Mouse (Mus musculus): ENCODE data around the gene Treh.
A peak's percentile ranks its signal among the peaks of the same experiment; 100 is the strongest.

The Treh gene

DNA sequence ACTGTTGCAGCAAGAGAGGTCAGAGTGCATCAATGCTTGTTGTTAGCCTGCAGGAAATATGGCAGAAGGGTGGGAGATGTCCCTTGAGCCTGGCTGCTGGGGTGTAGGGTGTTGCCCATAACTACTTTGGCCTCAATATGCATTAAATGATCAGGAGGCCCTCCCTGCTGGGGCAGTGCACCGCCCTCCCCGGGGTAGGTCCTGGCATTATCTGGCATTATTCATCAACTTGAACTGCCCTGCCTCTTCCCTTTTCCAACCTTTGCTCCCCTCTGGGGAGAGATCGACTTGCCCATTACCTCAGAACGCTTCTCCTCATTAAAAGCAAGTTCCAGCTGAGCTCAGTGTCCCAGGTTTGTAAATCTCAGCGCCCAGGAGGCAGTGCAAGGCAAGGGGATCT is 6.5 kb downstream of the Treh start:
- no peak for DNase-seq

DNA sequence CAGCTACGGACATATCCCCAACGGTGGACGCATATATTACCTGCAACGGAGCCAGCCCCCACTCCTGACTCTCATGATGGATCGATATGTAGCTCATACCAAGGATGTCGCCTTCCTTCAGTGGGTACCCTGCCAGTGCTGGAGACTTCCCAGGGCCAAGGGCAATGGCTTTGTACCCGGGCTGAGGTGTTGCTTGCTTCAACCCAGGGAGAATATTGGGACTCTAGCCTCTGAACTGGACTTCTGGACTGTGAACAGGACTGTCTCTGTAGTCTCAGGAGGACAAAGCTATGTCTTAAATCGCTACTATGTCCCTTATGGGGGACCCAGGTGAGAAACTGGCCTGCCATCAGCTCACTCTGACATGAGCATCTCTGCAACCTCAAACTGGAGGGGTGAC is 10.0 kb downstream of the Treh start:
- no peak for DNase-seq

DNA sequence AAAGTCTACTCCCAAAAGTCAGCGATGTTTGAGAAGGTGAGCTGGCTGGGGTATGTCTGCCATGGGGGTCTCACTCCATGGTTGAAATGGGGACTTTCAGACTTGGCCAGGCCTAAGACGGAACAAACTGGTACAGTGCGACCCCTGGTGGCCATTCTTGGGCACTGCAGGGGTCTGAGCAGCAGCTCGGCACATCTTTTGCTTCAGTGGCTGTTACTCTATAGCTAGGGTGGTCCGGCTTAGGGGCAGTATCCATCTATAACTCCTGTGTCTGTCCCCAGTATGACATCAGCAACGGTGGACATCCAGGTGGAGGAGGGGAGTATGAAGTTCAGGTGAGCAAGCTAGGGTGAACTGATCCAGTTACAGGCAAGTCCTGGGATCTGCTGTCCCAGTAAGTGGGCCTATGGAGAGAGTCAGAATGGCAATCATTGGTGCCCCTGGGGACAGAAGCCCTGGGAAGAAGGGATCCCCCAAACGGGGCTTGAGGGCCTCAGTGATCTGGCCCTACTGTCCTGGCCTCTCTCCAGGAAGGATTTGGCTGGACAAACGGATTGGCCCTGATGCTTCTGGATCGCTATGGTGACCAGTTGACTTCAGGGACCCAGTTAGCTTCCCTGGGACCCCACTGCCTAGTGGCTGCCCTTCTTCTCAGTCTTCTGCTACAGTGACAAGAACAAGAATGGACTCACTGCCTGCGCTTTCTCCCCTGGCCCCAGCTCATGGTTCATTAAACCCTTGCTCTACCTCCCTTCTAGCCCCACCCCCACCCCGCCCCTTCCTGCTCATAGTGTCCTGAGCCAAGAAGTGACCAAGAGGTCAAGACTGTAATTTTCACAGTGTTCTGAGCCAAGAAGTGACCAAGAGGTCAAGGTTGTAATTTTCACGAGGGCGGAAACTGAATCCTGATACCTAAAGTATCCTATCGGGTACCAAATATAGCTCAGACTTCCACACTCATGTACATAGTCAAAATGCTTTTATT is 12.6 kb downstream of the Treh start:
- DNase-seq = peak; percentile 75 to 78

DNA sequence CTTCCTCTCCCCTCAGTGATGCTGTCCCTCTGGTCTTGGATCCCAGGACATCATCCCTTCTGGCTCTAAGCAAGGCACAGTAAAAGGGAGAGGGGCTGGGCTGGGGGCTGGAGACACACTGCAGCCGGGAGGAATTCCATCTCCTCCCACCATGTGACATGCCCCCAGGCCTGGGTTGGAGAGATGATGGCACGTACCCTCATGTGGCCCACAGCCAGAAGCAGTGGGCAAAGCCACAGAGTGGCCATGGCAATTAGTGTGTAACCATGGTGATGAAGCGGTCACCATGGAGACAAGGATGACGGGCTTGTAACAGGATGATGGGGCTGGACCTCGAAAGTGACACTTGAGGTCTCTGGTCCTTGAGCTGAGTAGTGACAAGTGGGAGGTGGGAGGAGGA is 13.6 kb downstream of the Treh start:
- DNase-seq = no peak

DNA sequence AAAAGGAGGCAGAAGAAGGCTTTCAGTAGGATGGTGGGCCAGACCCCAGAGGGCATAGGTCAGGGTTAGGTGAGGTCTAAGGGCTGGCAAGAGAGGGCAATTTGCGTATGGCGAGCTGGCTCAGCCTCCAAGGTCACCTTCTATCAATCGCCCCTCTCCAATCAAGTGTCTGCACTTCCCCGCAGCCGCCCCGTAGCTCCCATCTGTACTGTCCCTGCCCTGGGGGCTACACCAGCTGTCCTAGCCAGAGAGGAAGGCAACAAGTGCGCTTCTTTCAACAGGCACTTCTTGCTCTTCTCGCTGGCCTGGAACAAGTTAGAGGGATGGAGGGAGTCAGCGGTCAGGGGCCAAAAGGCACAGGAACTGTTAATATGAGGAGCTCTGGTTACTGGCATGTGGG is 15.0 kb downstream of the Treh start:
- DNase-seq = no peak

DNA sequence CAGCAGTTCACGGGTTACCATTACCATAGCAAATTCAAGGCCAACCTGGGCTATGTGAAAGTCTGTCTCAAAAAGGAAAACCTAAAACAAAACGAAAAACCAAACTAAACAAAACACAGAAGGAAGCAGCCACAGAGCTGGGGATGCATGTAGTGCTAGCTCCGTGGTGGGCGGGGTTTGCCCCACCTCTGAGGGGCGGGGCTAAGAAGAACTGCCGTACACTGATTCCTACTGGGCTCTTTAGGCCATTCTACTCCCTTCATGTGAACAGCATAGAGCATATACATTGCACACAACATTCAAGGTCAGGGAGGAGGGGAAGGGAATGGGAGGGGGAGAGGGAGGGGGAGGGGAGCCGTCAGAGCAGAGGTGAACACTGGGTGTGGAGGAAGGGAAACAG is 17.6 kb downstream of the Treh start:
- no peak for DNase-seq

DNA sequence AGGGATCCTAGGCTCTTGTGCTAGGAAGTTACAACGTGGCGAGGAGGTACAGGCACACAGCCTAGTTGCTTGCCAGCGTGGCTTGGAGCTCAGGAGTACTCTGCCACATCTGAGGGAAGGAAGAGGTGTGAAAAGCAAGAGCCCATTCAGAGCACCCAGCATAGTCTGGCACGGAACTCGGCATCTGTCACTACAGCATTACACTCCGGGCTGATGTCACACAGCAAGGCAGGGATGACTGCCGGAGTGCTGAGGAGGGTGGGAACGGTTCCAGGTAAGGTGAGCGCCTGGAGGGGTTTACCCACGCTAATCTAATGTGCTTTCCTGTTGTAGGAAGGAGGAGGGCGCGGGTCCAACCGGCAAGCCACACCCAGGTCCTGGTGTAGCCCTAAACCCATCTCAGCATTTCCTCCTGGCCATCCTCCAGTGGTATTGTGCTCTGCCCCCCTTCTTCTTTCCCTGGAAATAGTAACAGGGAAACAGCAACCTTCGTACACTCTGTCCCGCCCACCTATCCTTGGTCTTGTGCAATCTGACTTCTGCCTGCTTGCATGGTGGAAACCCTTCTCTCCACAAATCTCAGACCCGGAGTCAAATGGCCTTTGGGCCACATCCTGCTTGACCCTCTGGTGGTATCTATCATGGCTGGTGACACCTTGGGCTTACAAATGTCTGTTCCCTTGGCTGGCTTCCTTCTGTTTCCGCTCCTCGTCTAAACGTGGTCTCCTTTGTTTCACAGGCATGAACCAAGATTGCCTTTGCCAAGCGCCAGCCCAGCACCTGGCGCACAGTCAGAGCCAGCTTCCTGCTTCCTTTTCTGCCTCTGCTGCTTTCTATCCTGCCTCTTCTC is 18.9 kb downstream of the Treh start:
- DNase-seq = peak; percentile 81 to 82

DNA sequence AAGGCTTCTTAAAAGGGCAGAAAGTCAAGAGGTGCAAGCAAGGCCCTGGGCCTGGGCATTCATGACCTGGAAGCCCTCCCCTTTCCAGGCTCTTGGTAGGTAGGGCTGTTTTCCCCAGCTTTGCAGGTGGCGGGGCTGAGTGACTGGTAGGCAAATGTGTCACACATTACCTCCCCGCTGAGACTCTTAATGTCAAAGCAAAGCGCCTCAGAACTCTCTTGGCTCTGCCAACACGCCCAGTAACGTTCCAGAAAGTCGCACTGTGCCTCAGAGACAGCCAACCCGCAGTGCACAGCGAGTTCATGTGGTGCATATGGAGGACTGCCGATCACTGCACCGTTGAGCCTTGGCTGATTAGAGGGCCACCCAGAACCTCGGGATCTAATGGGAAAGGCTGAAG is 20.0 kb downstream of the Treh start:
- DNase-seq = peak; percentile 53 to 62

DNA sequence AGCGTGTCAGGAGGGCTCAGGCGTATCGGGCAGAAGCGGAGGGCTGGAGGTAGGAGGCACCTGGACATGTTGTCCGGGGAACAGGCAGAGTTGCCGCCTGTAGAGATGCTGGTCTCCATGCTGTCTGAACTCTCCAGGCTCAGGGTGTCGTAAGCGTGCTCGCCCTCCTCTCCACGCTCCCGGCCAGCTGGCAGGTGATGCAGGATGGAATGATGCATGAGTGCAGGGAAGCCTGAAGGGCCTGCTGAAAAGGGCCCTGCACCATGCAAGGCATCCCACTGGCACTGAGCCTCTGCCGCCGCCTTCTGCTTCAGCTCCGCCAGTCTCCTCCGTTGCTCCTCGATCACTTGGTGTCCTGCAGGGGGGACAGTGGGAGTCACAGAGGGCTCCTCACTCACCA is 24.8 kb downstream of the Treh start:
- peak; percentile 44 to 50 for DNase-seq

DNA sequence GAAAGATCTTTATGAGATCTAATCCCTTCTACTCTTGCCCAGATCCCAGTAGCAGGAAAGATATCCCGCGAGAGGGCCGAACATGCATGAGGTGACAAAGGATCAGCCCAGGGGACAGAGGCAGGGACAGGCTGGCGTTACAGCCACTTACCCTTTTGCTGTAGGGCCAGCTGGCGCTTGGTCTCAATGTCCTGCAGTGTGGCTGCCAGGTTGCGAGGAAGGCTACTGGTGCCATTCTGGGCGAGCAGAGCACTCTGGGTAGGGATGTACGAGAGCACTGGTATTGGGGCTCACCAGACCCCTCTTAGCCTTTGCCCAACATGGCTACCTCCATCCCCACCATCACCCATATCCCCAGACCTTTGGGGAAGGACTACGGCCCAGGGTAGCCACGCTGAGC is 26.2 kb downstream of the Treh start:
- peak in 1 of 2 experiments; percentile 36 for DNase-seq

DNA sequence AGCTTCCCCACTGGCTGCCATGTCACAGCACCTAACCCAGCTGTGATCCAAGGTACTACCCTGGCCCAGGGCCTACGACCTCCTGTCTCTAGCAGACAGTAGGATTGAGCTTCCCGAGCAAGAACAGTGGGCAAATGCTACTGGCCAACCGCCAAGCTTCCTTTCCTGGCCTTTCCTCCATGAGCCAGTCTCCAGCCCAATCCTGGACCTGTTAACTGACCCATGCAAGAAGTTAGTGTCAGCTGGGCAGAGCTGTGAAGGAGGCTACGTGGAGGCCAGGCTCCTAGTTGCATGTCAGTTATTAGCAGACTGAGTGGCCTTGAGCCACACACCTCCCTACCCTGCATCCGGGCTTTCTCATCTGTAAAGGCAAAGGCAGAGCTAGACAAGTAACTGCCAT is 26.7 kb downstream of the Treh start:
- no peak for DNase-seq

DNA sequence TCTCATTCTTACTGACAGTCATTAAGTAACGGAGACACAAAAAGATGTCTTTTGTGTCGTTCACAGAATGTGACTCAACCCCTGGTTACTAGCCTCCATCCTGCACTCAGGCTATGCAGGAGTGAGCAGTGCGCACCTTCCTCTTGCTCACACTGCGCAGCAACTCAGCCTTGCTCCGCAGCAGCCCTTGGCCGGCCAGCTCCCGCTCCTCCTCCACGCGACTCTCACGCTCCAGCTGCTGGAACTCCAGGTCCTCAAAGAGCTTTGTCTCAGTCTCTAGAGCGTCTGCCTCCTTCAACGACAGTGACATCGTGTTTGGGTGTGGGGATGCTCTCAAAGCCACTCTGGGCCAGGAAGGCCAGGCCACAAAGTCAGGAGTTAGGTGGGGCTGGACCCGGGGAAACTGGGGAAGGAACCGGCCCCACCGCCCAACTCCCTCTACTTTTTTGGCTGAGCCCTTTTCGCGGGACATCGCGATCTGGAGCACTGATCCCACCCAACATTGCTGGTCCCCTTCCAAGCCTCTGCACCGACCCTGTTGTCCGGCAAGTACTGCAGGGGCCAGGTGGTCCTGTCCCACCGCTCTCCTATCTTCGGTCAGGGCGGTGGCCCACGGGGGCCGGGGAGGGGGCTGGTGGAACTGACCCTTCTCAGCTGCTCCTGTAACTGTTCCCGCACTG is 34.9 kb downstream of the Treh start:
- DNase-seq = no peak

DNA sequence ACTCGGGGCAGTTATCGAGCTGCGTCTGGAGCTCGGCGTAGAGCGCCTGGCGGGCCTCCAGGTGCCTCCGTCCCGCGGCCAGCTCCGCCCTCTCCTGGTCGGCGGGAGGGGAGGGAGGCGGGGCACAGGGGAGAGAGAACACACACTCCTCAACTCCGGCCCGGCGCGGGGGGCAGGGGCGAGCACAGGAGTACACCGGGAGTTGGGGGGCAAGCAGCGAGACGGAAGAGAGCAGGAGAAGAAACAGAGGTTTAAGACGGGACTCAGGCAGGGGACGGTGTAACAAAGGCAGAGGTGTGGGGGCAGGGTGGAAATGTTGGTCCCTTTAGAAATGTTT is 35.4 kb downstream of the Treh start:
- DNase-seq = peak; percentile 41 to 64

DNA sequence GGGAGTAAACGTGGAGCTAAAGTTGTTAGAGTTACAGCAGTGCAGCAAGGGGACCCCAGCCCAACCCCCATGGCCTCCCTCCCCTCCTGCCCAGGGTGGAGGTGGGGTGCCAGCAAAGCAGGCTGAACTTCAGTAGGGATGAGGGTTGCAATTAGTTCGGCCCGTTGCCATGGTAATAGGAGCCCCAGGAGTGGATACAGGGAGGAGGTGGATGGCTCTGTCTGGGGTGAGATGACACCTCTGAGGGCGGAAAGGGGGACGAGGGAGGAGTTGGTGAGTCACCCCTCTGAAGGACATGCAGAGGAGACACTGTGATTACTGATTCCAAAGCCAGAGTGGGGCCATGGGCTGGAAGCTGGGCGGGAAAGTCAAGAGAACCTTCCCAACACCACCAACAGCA is 35.9 kb downstream of the Treh start:
- DNase-seq = no peak

DNA sequence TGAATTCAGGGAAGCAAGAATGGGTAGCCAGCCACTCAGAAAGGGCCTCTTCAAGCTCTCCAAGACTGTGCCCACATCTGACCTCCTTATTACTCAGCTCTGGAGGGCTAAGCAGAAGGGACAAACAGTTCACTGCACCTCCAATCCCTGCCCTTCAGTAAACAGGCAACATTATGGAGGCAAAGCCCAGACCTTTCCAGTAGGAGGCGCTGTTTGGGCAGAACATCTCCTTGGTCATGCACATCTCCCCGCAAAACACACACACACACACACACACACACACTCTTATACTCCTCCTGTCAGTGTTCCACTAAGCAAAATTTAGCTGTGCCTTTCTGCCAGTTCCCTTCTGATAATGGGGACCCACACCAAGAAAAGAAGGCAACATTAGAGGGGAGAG is 36.6 kb downstream of the Treh start:
- DNase-seq = peak in 1 of 2 experiments; percentile 39

DNA sequence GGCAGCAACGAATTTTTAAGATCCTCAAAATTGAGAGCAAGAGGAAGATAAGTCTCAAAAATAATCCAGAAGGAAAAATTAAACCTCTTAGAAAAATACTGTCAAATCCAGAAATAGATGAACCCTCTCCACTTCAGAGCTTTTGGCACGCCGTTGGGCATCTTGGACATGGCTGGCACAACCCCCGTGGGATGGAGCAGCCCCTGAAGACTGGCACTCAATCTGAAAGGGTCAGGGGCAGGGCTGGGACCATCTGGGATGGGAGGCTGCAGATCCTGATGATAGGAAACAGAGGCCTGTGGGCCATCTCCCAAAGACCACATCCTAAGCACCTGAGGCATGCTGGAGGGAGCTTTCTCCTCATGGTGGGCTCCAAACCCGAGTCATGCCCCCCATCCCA is 37.2 kb downstream of the Treh start:
- no peak for DNase-seq

DNA sequence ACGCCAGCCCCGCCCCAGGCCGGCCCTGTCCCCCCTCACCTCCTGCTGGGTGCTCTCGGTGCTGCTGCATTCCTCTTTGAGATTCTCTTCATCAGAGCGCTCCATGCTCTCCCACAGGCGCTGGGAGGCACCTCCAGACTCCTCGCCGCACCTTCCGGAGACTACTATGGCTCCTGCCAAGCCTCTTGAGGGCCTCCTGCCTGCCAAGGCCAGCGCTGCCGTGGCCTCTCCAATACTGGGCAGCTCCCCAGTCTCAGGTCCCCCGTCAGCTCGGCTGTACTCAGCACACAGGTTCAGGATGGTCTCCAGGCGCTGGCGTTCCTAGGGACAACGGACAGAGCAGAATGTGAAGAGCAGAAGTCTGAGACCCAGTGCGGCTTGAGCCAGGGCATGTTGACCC is 38.6 kb downstream of the Treh start:
- no peak for DNase-seq

DNA sequence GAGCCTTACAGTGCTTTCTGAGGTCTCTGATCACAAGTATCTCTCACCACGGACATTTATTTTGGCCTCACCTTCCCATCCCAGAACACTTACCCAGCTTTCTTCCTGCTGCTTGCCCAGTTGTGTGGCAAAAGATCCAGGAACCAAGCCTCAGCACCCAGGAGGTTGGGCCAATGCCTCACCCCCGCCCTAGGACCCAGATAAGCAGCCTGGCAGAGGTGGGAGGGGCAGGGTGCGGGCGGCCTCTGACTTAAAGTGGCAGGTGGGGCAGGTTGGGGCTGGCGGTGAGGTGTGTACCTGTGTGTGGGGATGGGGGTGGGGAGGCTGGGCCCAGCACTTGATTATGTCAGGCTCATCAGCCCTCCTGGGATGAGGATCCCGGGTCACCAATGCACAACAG is 40.0 kb downstream of the Treh start:
- DNase-seq = no peak

DNA sequence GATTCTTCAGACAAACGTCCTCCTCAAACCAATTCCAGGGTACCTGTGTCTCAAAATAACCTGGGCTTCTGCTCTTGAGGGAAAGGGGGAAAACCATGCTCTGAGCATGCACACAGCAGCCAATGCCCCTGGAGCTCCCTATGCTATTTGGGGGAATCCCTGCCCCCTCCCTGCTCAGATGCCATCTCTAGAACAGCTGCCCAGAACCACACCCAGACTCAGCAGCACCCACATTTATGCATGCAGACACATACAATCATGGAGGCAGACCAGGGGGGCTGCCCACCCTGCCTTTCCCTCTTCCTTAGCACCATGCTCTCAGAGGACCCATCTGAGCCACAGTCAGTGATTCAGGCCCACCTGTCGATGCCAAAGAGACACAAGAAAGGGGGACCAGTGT is 40.5 kb downstream of the Treh start:
- no peak for DNase-seq

DNA sequence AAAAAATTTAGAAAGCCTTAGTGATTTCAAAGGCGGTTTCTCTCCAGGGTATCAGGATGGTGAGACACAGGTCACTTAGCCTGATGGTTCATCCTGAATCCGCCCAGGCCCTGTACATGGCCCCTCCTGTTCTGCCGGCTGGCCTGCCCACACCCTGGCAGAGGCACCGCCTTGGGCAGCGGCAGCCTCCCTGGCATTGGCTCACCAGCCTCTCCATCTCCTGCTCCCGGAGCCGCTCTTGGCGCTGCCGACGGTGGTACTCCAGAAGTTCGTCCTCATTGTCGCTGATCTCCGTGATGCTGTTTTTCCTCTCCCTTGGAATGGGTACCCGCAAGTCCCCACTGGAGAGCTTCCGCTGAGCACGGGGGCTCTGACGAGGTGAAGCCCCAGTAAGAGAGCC is 42.1 kb downstream of the Treh start:
- peak; percentile 65 to 75 for DNase-seq

DNA sequence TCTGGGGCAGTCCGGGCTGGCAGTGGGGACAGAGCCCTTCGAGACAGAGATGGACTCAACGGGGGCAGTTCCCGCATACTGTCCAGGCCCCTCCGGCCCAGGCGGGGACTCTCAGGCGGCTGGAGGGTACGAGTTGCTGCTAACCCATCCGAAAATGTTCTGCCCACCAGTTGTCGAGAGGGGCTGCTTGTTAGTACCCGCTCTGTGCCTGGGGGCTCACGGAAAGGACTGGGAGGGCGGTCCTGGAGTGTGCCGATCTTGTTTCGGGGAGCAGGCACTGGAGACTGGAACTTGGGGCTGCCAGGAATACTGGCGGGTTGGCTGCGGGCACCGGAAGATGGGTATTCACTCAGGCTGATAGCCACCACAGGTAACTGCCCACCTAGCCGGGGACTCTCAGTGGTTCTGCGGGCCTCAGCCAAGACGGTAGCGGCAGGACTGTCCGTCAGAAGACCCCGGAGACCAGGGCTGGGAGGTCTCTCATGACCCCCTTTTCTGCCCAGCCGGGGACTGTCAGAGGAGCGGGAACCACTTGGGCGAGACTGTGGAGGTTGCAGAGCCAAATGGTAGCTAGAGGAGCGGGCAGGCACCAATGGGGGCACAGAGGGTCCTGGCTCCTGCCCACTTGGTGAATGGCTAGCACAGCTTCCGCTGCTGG is 42.8 kb downstream of the Treh start:
- no peak for DNase-seq

DNA sequence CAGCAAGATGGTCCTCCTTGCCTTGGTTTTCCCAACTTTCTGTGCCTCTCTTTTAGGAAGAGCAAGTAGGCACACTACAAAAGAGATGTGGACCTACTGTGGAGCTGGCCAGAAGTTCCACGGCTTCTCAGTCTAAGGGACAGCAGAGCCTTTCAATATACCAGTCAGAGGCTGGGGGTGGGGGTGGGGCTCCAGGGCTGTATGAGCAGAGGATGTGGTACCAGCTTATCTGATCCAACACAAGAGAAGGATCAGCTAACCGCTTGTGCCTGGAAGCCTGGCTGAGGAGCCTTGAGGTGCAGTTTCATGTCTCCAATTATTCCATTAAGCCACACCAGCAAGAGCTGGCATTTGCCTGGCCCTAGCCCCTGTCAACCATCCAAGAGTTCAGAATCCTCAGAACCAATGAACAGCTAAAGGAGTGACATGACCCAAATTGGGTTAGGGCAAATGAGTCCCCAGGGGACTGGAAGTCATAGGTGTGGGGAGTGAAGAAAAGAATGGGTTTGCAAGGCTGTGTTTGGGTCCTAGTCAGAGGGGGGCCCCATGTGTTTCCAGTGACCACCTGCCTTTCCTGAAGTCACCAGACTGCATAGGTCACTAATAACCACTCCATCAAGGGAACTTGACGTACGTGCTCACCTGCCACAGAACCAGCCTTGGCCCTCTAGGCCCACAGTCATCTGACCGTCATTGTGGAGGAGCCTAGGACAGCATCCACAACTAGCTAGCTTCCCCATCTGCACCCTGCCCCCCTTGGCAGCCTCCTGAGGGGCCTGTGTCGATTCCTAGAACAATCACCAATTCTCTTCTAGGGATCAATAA is 44.2 kb downstream of the Treh start:
- DNase-seq = no peak
